Mouse (Mus musculus) intestine, postnatal 0 days (tissue): ENCODE results near the gene Braf. TPM values are rescaled to one million over a fixed set of nuclear protein-coding genes. Genes with fewer than 3 reads are reported as not detected.

Experiments
- ATAC-seq: fragments of 200-750 bp; cut with Nextera tagmentation; 2 replicates; pipeline ENCODE4 v1.8.0; 2017; ENCODE audit warnings: mild to moderate bottlenecking, moderate TSS enrichment, moderate library complexity
- H3K27ac ChIP-seq: fragments of 300-500 bp; sonication (generic); 2 replicates; pipeline ENCODE4 v1.5.1; 2014; ENCODE audit warnings: mild to moderate bottlenecking, low read depth, low read length, moderate library complexity
- H3K27me3 ChIP-seq: fragments of 300-500 bp; sonication (generic); replicated peaks from 2 replicates; pipeline ENCODE4 v1.6.1; 2014; ENCODE audit warnings: low read length, mixed read lengths; ENCODE audit not compliant: control insufficient read depth, insufficient read depth
- H3K36me3 ChIP-seq: fragments of 300-500 bp; sonication (generic); 2 replicates; pipeline ENCODE4 v1.6.1; 2014; ENCODE audit warnings: mild to moderate bottlenecking, moderate library complexity; ENCODE audit not compliant: control insufficient read depth, insufficient read depth
- H3K4me1 ChIP-seq: fragments of 300-500 bp; sonication (generic); replicated peaks from 2 replicates; pipeline ENCODE4 v1.6.1; 2014; ENCODE audit warnings: antibody characterized with exemption, low read length, mixed read lengths; ENCODE audit not compliant: control insufficient read depth, insufficient read depth
- H3K4me2 ChIP-seq: fragments of 300-500 bp; sonication (generic); replicated peaks from 2 replicates; pipeline ENCODE4 v1.6.1; 2014; ENCODE audit warnings: low read depth, mild to moderate bottlenecking, moderate library complexity
- H3K4me3 ChIP-seq: fragments of 300-500 bp; sonication (generic); 2 replicates; pipeline ENCODE4 v1.5.1; 2014; ENCODE audit warnings: low read depth, low read length
- H3K9ac ChIP-seq: fragments of 300-500 bp; sonication (generic); 2 replicates; pipeline ENCODE4 v1.6.1; 2014; ENCODE audit warnings: mild to moderate bottlenecking, low read depth, low read length
- H3K9me3 ChIP-seq: fragments of 300-500 bp; sonication (generic); 2 replicates; pipeline ENCODE4 v1.6.1; 2016; ENCODE audit warnings: mixed run types; ENCODE audit not compliant: control insufficient read depth
- CTCF ChIP-seq: sonication (generic); IDR thresholded peaks from 2 replicates; pipeline ENCODE4 v1.5.1; 2016; ENCODE audit warnings: low read depth, mild to moderate bottlenecking, control low read depth, antibody characterized with exemption, moderate library complexity
- WGBS: fragments of 180-500 bp; shearing (Covaris S2); extraction: QIAGEN DNeasy Blood & Tissue Kit; methylation state at CpG from one replicate; pipeline ENCODE4 v1.1.7; 2014; 5-methylcytosine and 5-hydroxymethylcytosine counted together
- polyA plus RNA-seq: library from polyadenylated mRNA; unstranded; fragments of >200 nt; fragmentation: Nextera tagmentation; extraction: Ambion mirVana; gene quantifications from 2 replicates; pipeline ENCODE4 v1.2.1, GENCODE M21; 2015

Braf gene
- polyA plus RNA-seq, 1 experiment from 2014 or later = 4.3 TPM

GRCm38 (mm10) chr6:39604565-39604964 lies 120.7 kb downstream of the Braf start:
- no peak for ATAC-seq
- H3K9me3 ChIP-seq = no peaks in the 10 kb centered on the region
- no peak for TF ChIP-seq CTCF
- no peak overlapping the region for H3K9ac ChIP-seq
- no peaks in the 10 kb centered on the region for H3K27me3 ChIP-seq
- whole genome bisulfite sequencing = 77% methylated on average over 5 of the region's 5 CpGs
- H3K4me3 ChIP-seq = no peak overlapping the region
- 0 out of 2 replicates have a peak, but pooled peaks cover 3% of the 10 kb centered on the region for H3K4me1 ChIP-seq
- no peak overlapping the region for H3K4me2 ChIP-seq
- peaks cover 15% of the 10 kb centered on the region for H3K36me3 ChIP-seq
- no peak overlapping the region for H3K27ac ChIP-seq

- H3K4me3 ChIP-seq = no peak overlapping the region
- peaks cover 38% of the 10 kb centered on the region for H3K36me3 ChIP-seq
- H3K4me1 ChIP-seq = no peaks in the 10 kb centered on the region
- ATAC-seq = no peak
- no peaks in the 10 kb centered on the region for H3K27me3 ChIP-seq
- 78% methylated on average over 3 of the region's 3 CpGs for WGBS
- no peak overlapping the region for H3K4me2 ChIP-seq
- no peak overlapping the region for H3K27ac ChIP-seq
- TF ChIP-seq CTCF = no peak
- no peaks in the 10 kb centered on the region for H3K9me3 ChIP-seq
- no peak overlapping the region for H3K9ac ChIP-seq
Observed at GRCm38 (mm10) chr6:39601828-39602227, 123.4 kb downstream of the Braf start.

- no peak for TF ChIP-seq CTCF
- Histone ChIP-seq H3K9me3 (no peaks in the 10 kb centered on the region), H3K27ac (no peak overlapping the region), H3K4me2 (no peak overlapping the region), H3K36me3 (peaks cover 38% of the 10 kb centered on the region), H3K9ac (no peak overlapping the region), H3K4me3 (no peak overlapping the region), H3K4me1 (no peaks in the 10 kb centered on the region), H3K27me3 (no peaks in the 10 kb centered on the region)
- ATAC-seq = no peak
- 96% methylated on average over 3 of the region's 3 CpGs for WGBS
Observed at GRCm38 (mm10) chr6:39600851-39601250, 124.4 kb downstream of the Braf start.

- Histone ChIP-seq H3K4me3 (peak within 1 kb of the TSS; percentile 74), H3K4me1 (no peaks in the 10 kb centered on the region), H3K4me2 (peak within 1 kb of the TSS; percentile 74), H3K9ac (peak within 1 kb of the TSS; percentile 67), H3K27me3 (no peaks in the 10 kb centered on the region), H3K9me3 (no peaks in the 10 kb centered on the region), H3K36me3 (peaks cover 13% of the 10 kb centered on the region; the same call in 1 of the 2 replicates), H3K27ac (peak within 1 kb of the TSS; percentile 62)
- WGBS = under 1% methylated on average over 56 of the region's 56 CpGs
- peak; percentile 98 for ATAC-seq
- TF ChIP-seq CTCF = no peak
Observed at GRCm38 (mm10) chr6:39592401-39593214, 132.7 kb downstream of the Braf start, which contains the start of gene Ndufb2. Gene Ndufb2 (plus strand): TSS chr6:39592574.

GRCm38 (mm10) chr6:39591481-39591880 lies 133.8 kb downstream of the Braf start:
- Histone ChIP-seq H3K4me1 (no peaks in the 10 kb centered on the region), H3K4me3 (no peak overlapping the region), H3K27ac (no peak overlapping the region), H3K9ac (no peak overlapping the region), H3K9me3 (no peaks in the 10 kb centered on the region), H3K4me2 (no peak overlapping the region), H3K27me3 (no peaks in the 10 kb centered on the region), H3K36me3 (peaks cover 8% of the 10 kb centered on the region; the same call in 1 of the 2 replicates)
- 92% methylated on average over 4 of the region's 4 CpGs for WGBS
- ATAC-seq = no peak
- no peak for TF ChIP-seq CTCF

- Histone ChIP-seq H3K27ac (no peak within 1 kb of the TSS), H3K9me3 (no peaks in the 10 kb centered on the region), H3K4me3 (no peak within 1 kb of the TSS), H3K4me2 (no peak within 1 kb of the TSS), H3K9ac (no peak within 1 kb of the TSS), H3K27me3 (no peaks in the 10 kb centered on the region), H3K4me1 (no peaks in the 10 kb centered on the region), H3K36me3 (peaks cover 52% of the 10 kb centered on the region)
- no peak for TF ChIP-seq CTCF
- ATAC-seq = no peak
- 92% methylated on average over 6 of the region's 6 CpGs for WGBS
Observed at GRCm38 (mm10) chr6:39585517-39585916, 139.7 kb downstream of the Braf start, which contains the start of gene Gm42420. Gene Gm42420 (plus strand): TSS chr6:39585753.
